Mouse (Mus musculus) urinary bladder, adult 18-20 months (tissue): Measurements from ENCODE around the gene Dnah17.

Experiments
- DNase-seq, 2 experiments: peaks; one replicate each; pipeline ENCODE4 v3.0.0; 2022; ENCODE audit warnings: low spot score in 2 of 2, mixed read lengths in 2 of 2

The Dnah17 gene

DNA sequence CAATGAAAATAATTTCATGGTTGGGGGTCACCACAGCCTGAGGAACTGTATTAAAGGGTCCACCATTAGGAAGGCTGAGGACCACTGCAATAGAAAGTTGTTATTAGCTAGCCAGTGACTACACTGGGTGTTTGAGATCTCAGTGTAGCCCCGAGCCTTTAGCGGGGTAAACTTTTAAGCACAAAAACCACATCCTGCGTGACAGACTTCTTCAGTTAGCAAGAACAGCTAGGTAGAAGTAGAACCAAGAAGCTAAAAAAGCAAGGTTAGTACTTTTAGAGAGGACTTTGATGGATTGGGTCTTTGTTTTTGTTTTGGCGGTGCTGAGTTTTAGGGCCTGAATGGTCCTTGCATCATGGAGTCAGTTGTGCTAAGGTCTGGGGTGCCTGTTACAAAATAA lies 13.3 kb upstream of the Dnah17 start:
- no peak for DNase-seq

DNA sequence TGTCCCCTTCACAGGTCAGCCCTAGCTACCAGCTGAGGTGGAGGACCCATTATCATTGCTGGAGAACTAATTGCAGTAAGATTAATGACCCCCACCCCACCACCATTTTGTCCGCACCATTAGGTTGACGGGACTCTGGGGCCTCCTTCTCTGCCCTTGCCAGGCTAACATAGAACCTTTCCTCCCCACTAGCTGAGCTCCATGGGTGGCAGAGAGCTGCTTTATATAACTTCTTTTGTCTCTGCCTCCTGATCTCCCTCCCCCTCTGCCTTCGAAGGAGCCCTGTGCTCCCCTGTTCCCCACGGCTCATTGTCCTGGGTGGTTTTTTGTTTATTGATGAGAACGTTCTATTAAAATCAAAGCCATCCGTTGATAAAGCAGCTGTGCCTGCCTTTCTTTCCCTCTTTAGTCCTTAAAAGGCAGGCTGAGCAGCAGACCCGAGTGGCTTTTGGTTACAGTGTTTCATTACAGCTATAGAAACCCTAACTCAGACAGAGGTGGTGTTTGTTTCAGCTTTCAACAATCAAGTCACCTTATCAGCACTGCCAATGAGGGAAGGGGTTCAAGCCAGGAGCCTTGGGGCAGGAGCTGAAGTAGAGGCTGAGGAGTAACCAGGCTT lies 12.2 kb upstream of the Dnah17 start:
- DNase-seq, result no peak

DNA sequence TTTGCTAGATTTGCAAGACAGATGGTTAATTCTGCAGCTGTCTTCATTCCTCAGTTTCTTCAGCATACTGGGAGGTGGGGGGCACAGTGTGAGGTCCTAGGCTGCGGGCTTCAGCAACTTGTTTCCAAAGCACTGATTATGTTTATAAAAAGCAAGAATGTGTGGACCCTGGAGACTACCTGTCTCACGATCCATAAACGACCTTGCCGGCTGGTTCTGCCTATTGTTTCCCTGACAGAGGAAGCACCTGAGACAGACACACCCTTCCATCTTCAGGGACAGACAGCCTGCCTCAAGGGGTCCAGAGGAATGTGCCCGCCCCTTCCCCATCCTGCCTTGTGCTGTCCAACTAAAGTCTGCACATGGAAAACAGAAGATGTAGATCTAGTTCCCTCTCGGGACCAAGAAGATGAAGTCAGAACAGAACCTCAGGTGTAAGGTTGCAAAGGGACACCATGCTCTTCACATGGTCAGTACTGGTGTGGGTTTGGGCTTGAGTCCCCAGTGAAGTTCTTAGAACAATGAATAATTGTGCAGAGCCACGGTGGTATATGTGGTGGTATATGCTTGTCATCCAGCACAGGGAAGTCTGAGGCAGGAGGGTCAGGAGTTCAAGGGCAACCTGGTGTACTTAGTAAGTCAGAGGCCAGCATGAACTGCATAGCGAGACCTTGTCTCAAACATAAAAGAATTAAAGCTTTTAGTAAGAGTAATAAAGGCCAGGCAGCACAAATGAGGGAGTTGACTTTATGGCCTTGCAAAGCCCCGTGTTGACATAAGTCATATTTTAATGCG lies 10.5 kb upstream of the Dnah17 start:
- no peak for DNase-seq

DNA sequence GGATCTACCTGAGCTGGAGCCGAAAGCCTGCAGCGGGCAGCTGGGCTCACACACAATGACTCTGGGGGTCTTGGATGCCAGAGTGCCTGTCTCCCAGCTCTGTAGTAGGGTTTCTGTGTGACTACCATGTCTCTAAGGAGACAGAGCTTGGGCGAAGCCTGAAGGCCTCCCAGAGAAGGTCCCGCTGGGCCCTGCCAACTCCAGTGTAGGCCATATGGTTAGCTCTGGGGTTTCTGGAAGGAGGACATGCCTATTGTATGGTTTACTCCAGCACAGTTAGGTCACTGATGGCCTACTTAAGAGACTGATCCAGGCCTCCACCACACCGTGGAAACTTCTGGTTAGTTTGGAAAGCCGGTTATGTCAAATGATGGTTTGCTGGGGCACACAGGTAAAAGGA lies 7.9 kb upstream of the Dnah17 start:
- no peak for DNase-seq

DNA sequence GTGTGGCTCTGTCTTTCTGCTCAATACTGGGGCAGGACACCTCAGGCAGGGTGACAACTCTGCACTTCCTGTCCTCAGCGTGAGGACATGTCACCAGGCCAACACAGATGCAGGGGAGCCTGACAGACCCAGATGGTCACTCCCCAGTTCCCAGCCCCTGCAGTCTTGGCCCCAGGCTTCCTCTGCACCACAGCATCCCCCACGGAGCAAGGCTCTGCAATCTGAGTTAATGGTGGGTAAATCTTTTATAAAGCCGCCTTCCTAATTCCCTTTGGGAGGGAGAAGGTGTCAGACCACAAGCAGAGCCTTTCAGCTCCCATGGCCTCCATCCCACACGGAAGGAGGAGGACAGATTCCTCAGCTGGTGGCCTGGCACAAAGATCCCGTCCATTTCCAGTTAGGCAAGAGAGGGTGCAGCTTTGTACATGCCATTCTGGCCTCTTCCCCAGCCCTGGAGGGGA lies 5.8 kb upstream of the Dnah17 start:
- no peak for DNase-seq

DNA sequence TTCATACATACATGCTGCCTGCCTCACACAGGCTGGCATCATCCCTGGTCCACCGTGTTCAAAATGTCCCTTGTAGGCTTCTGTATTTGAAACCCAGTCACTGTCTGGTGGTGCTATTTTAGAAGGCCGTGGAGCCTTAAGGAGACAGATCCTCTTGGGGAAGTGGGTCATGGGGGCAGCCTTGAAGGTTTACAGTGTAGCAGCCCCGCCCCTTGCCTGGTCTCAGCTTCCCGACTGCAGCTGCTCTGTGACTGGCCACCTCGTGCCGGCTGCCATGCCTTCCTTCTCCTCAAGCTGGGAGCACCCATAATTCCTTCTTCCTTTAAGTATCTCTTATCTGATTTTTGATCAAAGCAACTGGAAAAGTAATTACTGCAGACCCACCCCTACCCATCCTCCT lies 4.8 kb upstream of the Dnah17 start:
- no peak for DNase-seq

DNA sequence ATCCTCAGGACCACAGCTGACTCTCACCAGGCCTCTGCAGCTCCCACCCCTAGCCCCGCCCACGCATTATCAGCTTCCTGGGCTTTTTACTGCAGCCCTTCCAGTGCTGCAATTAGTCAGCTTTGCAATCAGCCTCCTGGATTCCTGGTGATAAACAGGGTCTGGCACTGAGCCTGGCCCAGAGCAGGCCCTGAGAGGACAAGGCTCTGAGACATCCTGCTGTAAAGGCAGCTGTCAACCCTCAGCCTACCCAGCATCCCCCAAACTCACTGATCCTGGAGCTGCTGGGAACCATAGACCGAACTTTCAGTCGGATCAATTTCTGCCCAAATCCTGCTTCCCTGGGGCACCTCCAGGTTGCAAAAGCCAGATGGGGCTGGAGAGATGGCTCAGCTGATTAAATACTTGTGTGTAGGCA lies 3.3 kb upstream of the Dnah17 start:
- no peak for DNase-seq

DNA sequence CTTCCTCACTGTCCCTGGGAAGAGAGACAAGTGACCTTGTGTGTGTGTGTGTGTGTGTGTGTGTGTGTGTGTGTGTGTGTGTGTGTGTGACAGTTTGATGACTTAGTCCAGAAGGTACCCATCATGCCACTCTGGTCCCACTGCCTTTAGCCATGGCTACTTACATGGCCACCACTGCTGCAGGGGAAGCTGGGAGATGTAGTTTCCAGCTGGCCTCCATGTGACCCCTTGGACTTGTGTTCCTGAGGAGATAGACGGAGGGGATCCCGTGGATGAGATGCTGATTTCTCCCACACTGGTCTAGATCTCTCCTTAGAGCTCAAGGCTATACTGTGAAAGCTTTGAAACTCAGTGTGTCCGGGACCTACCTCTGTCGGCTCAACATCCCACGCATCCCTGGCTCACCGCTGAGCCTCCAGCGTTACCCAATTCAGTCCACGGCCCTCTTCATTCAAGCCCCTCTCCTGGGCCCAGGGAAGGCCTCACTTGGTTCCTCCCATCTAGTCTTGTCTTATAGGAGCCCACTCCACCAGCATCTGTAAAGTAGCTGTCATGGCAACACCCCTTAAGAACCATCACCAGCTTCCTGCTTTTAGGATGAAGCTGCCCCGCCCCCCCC lies 2.8 kb upstream of the Dnah17 start:
- DNase-seq, result no peak

DNA sequence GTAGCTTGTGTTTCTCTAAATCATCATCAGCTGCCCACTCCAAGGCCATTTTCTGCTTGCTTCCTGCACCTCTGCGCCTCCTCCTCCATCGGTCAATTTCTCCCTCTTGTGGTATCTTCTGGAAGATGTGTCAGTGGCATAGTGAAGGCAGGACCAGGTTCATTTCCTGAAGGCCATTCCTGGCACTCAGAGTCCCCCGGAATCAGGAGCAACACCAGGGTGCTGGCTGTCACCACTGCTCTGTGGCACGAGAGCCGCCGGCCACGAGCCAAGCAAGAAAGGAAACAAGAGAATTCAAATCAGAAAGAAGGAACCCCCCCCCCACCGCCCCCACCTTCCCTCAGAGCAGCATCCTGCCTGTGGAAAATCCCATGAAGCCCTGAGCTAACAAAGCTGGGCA lies 1.7 kb upstream of the Dnah17 start:
- DNase-seq, result no peak

DNA sequence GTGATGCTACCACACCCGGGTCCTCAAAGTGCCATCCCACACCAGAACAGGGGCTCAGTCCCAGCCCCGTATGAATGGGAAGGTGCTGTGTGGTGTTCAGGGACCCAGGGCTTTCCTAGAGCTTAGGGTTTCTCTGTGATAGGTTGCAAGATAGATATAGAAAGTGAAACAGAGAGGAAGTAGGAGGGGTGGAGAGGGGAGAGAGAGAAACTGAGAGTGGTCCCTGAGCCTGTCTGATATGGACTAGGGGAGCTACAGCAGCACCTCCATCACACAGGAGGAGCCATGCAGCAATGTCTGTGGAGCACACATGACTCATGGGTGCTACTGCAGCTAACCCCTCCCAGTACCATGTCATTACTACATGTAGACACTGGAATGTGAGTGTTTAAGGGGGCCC lies 622 bp downstream of the Dnah17 start:
- no peak for DNase-seq

DNA sequence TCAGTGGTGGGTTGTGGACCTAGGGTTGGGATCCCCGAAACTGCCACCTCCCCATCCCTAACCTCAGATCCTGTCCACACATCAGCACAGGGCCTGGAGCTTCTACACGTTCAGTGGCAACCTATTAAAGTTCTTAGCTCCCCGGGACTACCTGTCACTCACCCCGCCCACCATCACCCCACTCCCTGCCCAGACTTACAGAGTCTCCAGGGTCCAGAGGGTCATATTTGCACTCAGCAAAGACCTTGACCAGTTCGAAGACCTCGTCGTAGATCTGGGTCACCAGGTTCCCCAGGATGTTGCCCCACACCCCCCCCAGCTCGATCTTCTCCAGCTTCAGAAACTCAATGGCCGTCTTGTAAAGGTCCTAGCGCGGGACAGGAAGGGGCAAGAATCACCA lies 8.8 kb downstream of the Dnah17 start:
- DNase-seq, result no peak

DNA sequence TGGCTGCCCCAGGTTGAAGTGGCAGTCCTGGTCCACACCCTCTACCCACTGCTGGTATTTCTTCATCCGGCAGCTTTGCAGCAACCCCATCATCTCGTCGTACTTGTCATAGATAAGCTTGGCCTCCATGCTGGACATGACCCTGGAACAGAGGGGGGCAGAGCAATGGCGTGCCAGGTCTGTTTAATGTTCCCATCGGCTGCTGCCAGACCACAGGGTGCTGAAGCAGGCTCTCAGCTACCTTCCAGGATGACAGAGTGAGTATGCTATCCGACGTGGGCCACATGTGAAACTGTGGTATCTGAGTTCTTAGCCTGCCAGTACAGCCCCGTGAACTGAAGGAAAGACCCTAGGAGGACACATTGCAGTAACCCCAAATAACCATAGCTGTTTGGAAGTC lies 11.7 kb downstream of the Dnah17 start:
- DNase-seq, result no peak

DNA sequence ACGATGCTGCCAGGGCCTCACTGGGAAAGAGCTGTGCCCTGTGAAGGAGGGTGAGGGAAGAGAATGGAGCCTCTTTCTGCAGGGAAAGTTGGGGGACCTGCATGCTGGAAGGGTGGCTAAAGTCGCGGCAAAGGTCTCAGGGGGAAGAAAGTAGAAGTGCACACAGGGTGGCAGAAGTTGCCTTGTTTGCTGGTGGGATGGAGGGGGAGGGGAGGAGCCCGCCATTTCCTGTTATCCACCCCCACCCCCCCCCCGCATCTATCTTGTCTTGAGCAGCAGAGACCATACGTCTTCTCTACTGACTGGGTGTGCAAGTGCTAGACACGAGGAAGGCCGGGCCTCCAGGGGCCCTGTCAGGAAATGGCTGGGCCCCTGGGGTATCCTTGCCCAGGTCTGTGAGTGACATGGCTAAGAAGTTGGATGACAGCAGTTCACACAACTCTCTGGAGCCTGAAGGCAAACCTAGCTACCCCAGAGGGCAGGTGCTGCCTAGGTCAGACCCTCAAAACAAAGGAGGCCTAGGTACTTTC lies 15.8 kb downstream of the Dnah17 start:
- no peak for DNase-seq

DNA sequence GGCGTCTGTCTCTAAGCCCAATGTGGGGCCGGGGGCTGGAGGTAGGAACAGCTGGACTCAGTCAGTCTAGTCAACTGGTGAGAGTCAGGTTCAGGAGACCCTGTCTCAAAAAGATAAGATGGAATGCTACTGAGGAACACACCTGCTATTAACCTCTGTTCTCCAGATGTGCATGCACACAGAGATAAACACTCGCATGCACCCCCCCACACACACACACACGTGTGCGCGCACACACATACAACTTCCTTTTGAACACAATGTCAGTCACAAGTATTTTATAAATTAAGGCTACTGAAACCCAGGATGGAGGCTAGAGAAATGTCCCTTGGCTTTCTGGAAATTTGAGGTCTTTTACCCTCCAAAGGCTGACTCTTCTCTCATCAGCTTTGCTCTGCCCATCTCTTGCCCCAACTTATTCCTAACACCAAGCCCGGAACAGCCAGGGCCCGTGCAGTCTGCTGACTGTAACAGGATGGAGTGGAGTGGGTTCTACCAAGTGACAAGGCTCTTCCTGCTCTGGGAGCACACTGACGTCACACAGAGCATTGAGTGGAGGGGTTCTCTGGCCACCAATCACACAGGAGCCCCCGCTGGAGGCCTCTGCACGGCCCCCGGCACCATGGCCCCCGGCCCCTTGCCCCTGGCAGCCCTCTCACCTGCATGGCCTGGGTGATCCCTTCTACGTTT lies 16.8 kb downstream of the Dnah17 start:
- DNase-seq, result no peak

DNA sequence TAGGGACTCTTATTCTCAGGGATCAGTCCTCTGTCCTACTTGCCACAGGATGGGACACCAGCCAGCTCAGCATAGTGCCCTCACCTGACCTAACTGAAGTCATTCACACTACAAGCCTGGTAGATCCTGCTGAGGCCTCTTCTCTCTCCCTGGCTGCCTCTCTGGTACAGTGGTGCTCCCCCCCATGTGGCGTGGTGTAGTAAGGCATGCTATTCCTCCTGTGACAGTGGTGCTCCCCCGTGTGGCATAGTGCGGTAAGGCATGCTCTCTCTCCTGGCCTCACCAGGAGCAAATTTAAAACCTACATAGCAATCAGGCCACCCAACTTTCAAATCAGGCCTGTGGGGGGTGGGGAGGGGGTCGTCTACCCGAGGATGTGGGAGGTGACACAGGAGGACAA lies 26.4 kb downstream of the Dnah17 start:
- peak; percentile 59 to 71 for DNase-seq

DNA sequence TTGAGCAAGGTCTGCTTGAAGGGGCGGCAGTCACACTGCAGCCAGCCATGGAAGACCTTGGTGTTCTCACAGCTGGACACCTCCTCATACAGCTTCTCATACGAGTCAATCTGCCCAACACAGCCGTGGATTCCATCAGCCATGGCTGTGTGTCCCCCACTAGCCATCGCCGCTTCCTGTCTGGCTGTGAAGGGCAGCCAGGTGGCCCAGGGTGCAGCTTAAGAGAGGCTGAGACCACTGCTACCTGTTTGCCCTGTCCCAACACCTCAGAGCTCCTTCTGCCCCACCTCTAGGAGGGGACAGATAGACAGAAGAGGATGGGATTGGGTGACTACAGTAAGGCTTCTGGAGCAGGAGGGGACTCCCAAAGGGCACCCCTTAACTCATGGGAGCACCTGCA lies 27.1 kb downstream of the Dnah17 start:
- peak in 1 of 2 experiments; percentile 16 for DNase-seq

DNA sequence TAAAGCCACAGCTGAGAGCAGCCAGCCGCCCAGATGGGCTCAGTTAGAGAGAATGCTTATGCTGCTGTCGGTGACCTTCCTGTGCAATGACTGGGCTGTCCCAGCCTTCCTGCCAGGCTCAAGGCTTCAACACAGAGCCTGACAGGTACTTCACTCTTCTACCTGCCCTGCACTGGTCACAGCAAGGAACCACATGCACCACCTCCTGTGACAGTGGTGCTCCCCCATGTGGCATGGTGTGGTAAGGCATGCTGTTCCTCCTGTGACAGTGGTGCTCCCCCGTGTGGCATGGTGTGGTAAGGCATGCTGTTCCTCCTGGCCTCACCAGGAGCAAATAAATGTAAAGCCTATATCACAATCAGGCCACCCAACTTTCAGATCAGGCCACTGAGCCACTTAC lies 27.6 kb downstream of the Dnah17 start:
- DNase-seq, result peak; percentile 76 to 94

DNA sequence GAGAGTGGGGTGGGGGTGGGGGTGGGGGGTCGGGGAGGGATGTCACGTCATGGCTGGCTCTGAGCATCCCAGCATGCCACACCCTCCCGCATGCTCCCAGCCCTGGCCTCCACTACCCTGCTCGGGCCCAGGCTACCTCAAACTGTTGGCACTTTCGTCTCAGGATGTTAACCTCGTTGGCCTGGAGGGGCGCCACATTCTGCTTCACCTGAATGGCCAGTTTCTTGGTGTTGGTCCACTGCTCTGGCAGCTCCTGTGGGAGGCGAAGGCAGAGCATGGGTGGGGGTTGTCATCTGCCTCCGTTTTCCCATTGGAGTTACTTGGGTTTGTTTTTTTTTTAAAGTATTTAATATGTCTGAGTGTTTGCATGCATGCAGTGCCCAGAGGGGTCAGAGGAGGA lies 29.3 kb downstream of the Dnah17 start:
- DNase-seq, result no peak

DNA sequence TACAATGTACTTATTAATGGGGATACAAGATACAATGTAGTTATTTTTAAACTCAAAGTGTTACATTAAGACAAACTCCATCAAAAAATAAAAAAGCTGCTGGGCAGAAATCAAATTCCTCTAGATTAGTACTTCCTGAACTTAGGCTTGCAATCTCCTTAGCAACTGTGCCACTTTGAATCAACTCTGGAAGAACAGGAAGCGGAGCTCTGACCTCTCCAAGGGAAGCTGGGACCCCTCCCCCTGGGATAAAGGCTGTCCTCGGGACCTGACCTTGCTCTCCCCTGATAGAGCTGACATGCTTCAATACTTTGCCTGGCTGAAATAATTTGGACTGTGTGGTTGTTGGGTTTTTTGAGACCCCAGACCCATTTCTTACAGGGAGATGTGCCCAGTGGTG lies 33.7 kb downstream of the Dnah17 start:
- no peak for DNase-seq

DNA sequence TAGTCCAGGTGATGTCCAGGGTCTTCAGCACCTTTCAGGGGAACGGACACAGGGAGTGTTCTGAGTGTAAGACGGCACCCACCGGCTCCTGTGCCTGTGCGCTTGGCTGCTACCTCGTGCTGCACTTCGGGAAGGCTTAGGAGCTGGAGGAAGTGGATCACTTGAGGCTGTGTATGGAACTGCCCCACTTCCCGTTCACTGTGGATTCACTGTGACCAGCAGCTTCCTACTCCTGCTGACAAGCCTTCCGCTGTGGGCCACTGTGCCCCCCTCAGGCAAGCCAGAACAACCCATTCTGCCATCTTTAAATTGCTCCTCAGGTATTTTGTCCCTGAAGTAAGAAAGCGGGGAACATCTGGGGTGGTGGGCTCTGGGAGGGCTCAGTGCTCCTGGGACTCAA lies 35.4 kb downstream of the Dnah17 start:
- no peak for DNase-seq

DNA sequence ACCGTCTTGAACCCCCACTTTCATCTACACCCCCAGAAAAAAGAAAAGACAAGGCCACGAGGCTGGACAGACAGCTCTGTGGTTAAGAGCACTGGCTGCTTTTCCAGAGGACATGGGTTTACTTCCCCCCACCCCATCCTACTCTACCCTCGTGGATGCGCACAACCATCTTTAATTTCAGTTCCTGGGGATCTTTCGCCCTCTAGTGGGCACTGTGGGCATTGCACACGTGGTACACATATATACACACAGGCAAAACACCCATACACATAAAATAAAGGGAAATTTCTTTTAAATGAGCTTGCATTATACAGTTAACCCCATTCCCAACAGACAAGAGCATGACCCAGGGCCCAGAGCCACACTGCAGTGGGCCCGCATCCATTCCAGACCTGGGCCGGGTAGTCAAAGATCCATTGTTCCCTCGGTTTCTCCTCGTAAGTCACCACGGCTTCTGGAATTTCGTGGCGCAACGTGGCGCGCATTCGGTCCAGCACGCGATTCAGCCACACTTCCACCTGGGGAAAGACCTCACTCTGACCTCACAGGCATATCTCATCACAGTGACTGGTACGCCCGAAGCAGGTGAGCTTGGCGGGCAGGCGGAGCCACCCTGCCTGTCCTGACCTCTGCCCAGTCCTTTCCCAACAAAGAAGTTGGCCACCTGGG lies 39.3 kb downstream of the Dnah17 start:
- no peak for DNase-seq

DNA sequence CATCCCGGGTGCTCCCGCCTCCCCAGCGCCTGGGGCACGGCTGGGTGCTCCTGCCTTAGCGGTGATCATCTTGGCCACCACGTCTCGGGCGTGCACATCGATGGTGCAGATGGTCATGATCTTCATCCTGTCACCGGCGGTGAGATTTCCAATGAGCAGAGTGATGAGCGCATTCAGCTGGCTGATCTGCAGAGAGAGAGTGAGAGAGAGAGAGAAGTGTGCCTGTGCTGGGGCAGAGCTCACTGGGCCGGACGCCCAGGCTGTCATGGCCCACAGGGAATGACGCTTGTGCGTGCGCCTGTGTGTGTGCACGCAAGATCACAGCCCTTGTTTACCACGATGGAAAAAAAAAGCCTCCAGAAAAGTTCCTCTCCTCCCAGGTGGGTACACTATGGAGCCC lies 41.5 kb downstream of the Dnah17 start:
- no peak for DNase-seq
